ENCODE assay signal across 15 mouse cellular contexts in the genomic region with DNA sequence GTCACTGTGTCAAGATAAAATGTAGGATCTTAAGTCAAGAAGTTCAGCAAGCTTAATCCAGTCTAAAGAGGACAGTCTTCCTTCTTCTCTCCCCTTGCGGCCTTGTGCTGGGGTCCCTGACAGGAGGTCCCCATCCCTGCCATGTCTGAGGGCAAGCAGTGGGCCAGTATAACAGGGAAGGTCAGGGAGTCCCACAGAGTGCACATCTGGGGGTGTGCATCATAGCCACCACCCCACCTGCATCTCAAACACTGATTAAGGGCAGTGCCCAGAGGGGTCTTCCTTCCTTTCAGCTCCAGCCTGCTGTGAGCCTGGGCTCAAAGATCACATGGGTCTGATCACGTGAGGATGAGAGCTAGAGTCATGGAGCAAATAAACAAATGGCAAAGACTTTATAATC. TPM values are rescaled to one million over a fixed set of nuclear protein-coding genes. Genes with fewer than 3 reads are reported as not detected.
"Had no signal": no experiment of that assay in that cellular context is flagged by ENCODE, and none has a peak within 500 bp of the region (broad histone marks: within the 10 kb centered on the region; RNA-seq: fewer than 3 reads in every experiment).

No protein-coding gene starts in this region.

- DNase-seq: gastrocnemius, postnatal 25 days; heart, adult 2 months; heart, postnatal 14 days; kidney, adult 18-20 months; kidney, adult 8-10 months; kidney, postnatal 10 days; kidney, postnatal 25 days; kidney, postnatal 4 days; liver had no signal

RNA-seq across cellular contexts. Expression of gene Prnd, which starts 11.0 kb away (rescaled TPM):
- total RNA-seq: granulocyte monocyte progenitor cell, adult 5-6 weeks; layer of hippocampus, adult 2 months had no signal

RNA-seq across cellular contexts. Expression of gene Prn, which starts 51.9 kb away (rescaled TPM):
- total RNA-seq: gastrocnemius, adult 18-20 months; gastrocnemius, adult 8-10 months; gastrocnemius, postnatal 4 days; granulocyte monocyte progenitor cell, adult 5-6 weeks; layer of hippocampus, adult 2 months; layer of hippocampus, postnatal 25 days had no signal
